Mouse (Mus musculus): ENCODE measurements at regions not wholly inside any gene's neighbourhood (a gene's known extent, or its start where the extent isn't known, plus 50 kb on each side); places are given as distances from the start of the nearest gene placed in this dataset.

DNA sequence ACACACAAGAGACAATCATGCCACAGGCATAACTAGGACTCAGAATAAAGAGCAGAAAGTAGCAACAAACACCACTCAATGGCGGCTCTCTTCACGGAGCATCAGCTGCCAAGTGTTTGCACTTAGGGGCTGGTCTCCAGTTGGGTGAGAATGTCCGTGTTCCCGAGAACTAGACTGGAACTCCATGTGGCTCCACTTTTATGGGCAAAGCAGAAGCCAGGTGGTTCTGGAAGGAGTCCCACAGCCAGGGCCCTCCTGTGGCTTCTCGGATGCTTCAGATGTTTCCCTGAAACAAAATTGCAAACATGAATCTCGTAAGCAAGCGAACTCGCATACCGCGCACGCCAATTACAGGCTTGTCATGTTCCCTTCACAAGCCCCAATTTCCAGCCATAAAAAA, 113.7 kb upstream of the Mgmt start:
- H3K27me3 ChIP-seq (ENCODE audit: control insufficient read depth, insufficient read depth, low read length), result peaks cover 3% of the 10 kb centered on the region; the same call in 1 of the 2 replicates
- H3K9ac ChIP-seq (ENCODE audit: low read length), result no peak overlapping the region
- H3K27ac ChIP-seq (ENCODE audit: low read length), result no peak overlapping the region
- WGBS, result 84% methylated on average over 11 of the region's 11 CpGs
- H3K9me3 ChIP-seq (replicated peaks; ENCODE audit: control insufficient read depth, low read length), result no peaks in the 10 kb centered on the region
- ATAC-seq (replicated peaks; ENCODE audit: extremely low read depth, insufficient read depth, low FRiP score), result no peak
- H3K4me2 ChIP-seq (ENCODE audit: low read depth, low read length), result no peak overlapping the region
- no peak overlapping the region for H3K4me3 ChIP-seq (ENCODE audit: low read length)
- no peaks in the 10 kb centered on the region for H3K4me1 ChIP-seq (ENCODE audit: control insufficient read depth, insufficient read depth, low read length)
- no peaks in the 10 kb centered on the region for H3K36me3 ChIP-seq (ENCODE audit: control insufficient read depth, insufficient read depth)

DNA sequence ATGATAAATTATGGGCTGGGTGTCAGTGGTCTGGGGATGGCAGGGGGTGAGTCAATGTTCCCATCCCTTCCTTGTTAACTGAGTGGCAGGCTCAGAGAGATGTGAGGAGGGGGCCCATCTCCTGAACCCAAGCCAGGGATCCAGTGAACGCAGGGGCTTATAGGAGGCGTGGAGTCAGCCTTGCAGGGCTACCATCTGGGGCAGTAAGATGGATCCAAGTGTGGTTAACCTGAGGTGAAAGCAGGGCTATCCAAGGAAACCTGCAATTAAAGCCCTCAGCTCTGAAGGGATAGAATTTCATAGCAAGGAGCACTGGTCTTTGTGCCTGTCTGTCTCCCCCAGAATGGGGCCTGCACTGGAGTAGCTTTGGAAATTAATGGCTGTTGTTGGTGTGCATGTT, 103.3 kb upstream of the Mgmt start:
- ATAC-seq (replicated peaks; ENCODE audit: extremely low read depth, insufficient read depth, low FRiP score), result no peak
- 0 out of 2 replicates have a peak, but pooled peaks cover 2% of the 10 kb centered on the region for H3K27me3 ChIP-seq (ENCODE audit: control insufficient read depth, insufficient read depth, low read length)
- H3K4me3 ChIP-seq (ENCODE audit: low read length), result no peak overlapping the region
- H3K27ac ChIP-seq (ENCODE audit: low read length), result no peak overlapping the region
- no peak overlapping the region for H3K4me2 ChIP-seq (ENCODE audit: low read depth, low read length)
- no peaks in the 10 kb centered on the region for H3K36me3 ChIP-seq (ENCODE audit: control insufficient read depth, insufficient read depth)
- H3K9ac ChIP-seq (ENCODE audit: low read length), result no peak overlapping the region
- 81% methylated on average over 2 of the region's 2 CpGs for WGBS
- no peaks in the 10 kb centered on the region for H3K4me1 ChIP-seq (ENCODE audit: control insufficient read depth, insufficient read depth, low read length)
- no peaks in the 10 kb centered on the region for H3K9me3 ChIP-seq (replicated peaks; ENCODE audit: control insufficient read depth, low read length)

DNA sequence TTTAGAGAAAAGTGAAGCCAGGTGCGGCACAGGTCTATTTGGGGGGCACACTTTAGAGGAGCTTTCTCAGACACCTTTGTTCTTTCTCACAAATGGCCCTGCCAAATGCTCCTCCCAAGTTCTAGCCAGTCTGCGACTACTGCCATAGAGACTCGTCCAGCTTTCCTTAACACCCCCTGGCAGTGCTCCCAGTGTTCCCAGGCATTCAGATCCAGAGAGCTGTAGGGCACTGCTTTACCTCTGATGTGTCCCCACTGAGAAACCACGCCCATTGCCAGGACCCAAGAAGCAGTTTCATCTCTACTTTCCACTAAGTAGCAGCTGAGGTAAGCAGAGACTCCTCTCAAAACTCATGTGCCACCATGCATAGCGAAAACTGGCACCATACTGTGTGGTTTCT, 102.3 kb upstream of the Mgmt start:
- H3K4me3 ChIP-seq (ENCODE audit: low read length), result no peak overlapping the region
- ATAC-seq (replicated peaks; ENCODE audit: extremely low read depth, insufficient read depth, low FRiP score), result no peak
- 64% methylated on average over 5 of the region's 5 CpGs for whole genome bisulfite sequencing
- H3K9me3 ChIP-seq (replicated peaks; ENCODE audit: control insufficient read depth, low read length), result no peaks in the 10 kb centered on the region
- no peak overlapping the region for H3K9ac ChIP-seq (ENCODE audit: low read length)
- 0 out of 2 replicates have a peak, but pooled peaks cover 2% of the 10 kb centered on the region for H3K27me3 ChIP-seq (ENCODE audit: control insufficient read depth, insufficient read depth, low read length)
- H3K36me3 ChIP-seq (ENCODE audit: control insufficient read depth, insufficient read depth), result no peaks in the 10 kb centered on the region
- no peaks in the 10 kb centered on the region for H3K4me1 ChIP-seq (ENCODE audit: control insufficient read depth, insufficient read depth, low read length)
- no peak overlapping the region for H3K4me2 ChIP-seq (ENCODE audit: low read depth, low read length)
- H3K27ac ChIP-seq (ENCODE audit: low read length), result no peak overlapping the region

DNA sequence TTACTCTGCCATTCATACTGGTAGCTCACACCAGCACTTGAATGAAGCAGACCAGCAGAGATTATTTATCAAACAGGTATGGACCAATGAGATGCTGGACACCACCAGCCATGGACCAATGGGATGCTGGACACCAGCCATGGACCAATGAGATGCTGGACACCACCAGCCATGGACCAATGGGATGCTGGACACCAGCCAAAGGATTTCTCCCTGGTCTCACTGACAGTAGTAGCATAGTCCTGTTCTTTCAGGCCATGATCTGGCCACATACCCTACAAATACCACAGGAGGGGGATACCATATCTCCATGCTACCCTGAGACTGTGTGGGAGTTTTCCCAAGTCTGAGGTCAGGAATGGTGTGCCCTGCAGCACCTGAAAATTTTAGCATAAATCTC, 98.0 kb upstream of the Mgmt start:
- no peaks in the 10 kb centered on the region for H3K9me3 ChIP-seq (replicated peaks; ENCODE audit: control insufficient read depth, low read length)
- no peak overlapping the region for H3K4me2 ChIP-seq (ENCODE audit: low read depth, low read length)
- H3K36me3 ChIP-seq (ENCODE audit: control insufficient read depth, insufficient read depth), result no peaks in the 10 kb centered on the region
- no peak for ATAC-seq (replicated peaks; ENCODE audit: extremely low read depth, insufficient read depth, low FRiP score)
- no peak overlapping the region for H3K27ac ChIP-seq (ENCODE audit: low read length)
- no peaks in the 10 kb centered on the region for H3K27me3 ChIP-seq (ENCODE audit: control insufficient read depth, insufficient read depth, low read length)
- no peak overlapping the region for H3K9ac ChIP-seq (ENCODE audit: low read length)
- H3K4me1 ChIP-seq (ENCODE audit: control insufficient read depth, insufficient read depth, low read length), result no peaks in the 10 kb centered on the region
- H3K4me3 ChIP-seq (ENCODE audit: low read length), result no peak overlapping the region

DNA sequence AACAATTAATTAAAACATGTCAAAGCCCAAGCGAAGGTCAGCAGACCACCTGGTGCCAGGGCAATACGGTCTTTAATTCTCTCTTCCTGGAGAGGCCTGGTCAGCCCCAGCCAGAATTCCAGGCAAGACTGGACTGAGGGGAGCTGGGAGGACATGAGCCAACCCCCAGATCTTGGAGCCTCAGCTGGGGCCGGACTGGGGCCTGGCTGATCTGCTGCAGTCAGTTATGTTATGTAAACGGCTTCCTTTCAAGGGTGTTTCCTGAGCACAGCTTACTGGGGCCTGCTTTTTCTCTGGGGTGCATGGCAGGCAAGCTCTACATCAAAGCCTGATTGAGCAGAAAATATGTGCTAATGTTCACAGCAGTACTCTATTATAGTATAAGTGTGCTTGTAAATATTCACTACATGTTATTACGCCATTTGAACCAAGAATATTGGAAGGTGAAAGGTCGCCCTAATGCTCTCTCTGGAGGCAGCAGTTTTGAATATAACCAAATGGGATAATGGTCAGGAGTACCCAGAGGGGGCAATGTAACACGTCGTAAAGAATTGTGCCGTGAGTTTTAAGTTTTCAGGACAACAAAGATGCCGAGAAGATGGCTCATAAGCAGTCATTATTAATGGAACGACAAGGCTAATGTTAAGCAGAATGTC, 96.5 kb upstream of the Mgmt start:
- Histone ChIP-seq H3K4me1 (ENCODE audit: control insufficient read depth, insufficient read depth, low read length) (no peaks in the 10 kb centered on the region), H3K9ac (ENCODE audit: low read length) (no peak overlapping the region), H3K27me3 (ENCODE audit: control insufficient read depth, insufficient read depth, low read length) (no peaks in the 10 kb centered on the region), H3K27ac (ENCODE audit: low read length) (no peak overlapping the region), H3K4me3 (ENCODE audit: low read length) (no peak overlapping the region), H3K36me3 (ENCODE audit: control insufficient read depth, insufficient read depth) (no peaks in the 10 kb centered on the region), H3K9me3 (replicated peaks; ENCODE audit: control insufficient read depth, low read length) (no peaks in the 10 kb centered on the region), H3K4me2 (ENCODE audit: low read depth, low read length) (no peak overlapping the region)
- ATAC-seq (replicated peaks; ENCODE audit: extremely low read depth, insufficient read depth, low FRiP score), result no peak
- WGBS, result 58% methylated on average over 11 of the region's 11 CpGs

DNA sequence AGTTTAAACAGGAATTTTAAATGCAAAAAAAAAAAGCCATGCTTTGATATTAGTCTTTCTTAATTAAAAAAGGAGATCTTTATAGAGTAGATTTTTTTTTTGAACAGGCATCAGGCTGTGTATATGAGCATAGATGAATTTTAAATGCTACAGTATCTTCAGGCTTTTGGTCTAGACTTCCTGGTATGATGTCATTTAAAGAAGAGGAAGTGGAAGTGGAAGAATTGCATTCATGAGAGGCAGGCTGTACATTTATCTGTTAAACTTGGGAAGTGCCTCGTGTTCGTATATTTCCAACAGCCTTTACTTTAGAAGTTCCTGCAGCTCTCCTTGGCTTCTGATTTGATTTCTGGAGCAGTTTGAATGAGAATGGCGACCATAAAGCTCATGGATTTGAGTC, 95.8 kb upstream of the Mgmt start:
- no peaks in the 10 kb centered on the region for H3K27me3 ChIP-seq (ENCODE audit: control insufficient read depth, insufficient read depth, low read length)
- no peak overlapping the region for H3K4me3 ChIP-seq (ENCODE audit: low read length)
- no peaks in the 10 kb centered on the region for H3K4me1 ChIP-seq (ENCODE audit: control insufficient read depth, insufficient read depth, low read length)
- WGBS, result 77% methylated on average over 3 of the region's 3 CpGs
- no peak overlapping the region for H3K27ac ChIP-seq (ENCODE audit: low read length)
- no peak for ATAC-seq (replicated peaks; ENCODE audit: extremely low read depth, insufficient read depth, low FRiP score)
- no peaks in the 10 kb centered on the region for H3K36me3 ChIP-seq (ENCODE audit: control insufficient read depth, insufficient read depth)
- H3K9ac ChIP-seq (ENCODE audit: low read length), result no peak overlapping the region
- no peak overlapping the region for H3K4me2 ChIP-seq (ENCODE audit: low read depth, low read length)
- H3K9me3 ChIP-seq (replicated peaks; ENCODE audit: control insufficient read depth, low read length), result no peaks in the 10 kb centered on the region

DNA sequence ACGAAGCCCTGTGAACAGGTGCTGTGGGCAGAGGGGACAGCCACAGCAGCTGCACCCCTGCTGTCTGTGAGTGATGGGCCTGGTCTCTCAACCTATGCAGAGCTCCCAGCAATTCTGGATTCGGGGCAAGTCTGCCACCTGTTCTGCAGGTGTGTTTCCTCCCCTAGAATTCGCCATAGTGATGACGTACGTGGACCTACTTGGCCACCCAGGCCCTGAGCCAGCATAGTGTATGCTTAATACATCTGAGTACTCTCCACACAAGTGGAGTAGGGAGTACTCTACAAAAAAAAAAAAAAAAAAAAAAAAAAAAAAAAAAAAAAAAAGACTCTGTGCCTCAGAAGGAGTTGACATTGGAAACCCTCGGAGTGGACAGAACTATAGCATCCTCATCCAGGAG, 87.3 kb upstream of the Mgmt start:
- H3K36me3 ChIP-seq (ENCODE audit: control insufficient read depth, insufficient read depth), result no peaks in the 10 kb centered on the region
- no peak overlapping the region for H3K4me2 ChIP-seq (ENCODE audit: low read depth, low read length)
- H3K9me3 ChIP-seq (replicated peaks; ENCODE audit: control insufficient read depth, low read length), result peaks cover 5% of the 10 kb centered on the region
- no peak overlapping the region for H3K9ac ChIP-seq (ENCODE audit: low read length)
- no peaks in the 10 kb centered on the region for H3K4me1 ChIP-seq (ENCODE audit: control insufficient read depth, insufficient read depth, low read length)
- H3K4me3 ChIP-seq (ENCODE audit: low read length), result no peak overlapping the region
- no peak overlapping the region for H3K27ac ChIP-seq (ENCODE audit: low read length)
- WGBS, result 86% methylated on average over 6 of the region's 6 CpGs
- no peak for ATAC-seq (replicated peaks; ENCODE audit: extremely low read depth, insufficient read depth, low FRiP score)
- no peaks in the 10 kb centered on the region for H3K27me3 ChIP-seq (ENCODE audit: control insufficient read depth, insufficient read depth, low read length)

DNA sequence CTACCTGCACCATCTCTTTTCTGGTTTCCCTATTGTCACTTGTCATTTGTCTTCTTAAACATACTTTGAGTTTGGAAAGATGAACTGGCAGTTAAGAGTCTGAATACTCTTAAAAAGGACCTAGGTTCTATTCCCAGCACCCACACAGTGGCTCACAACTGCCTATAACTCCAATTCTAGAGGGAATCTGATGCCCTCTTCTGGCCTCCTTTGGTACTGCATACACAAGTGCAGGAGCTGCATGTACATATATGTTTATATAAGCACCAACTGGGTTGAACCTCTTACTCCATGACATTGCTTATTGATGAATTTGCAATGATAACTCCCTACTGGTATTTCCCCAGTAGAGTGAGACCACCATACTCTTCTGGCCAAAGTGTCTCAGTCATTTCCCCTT, 86.4 kb upstream of the Mgmt start:
- ATAC-seq (replicated peaks; ENCODE audit: extremely low read depth, insufficient read depth, low FRiP score), result no peak
- Histone ChIP-seq H3K4me1 (ENCODE audit: control insufficient read depth, insufficient read depth, low read length) (no peaks in the 10 kb centered on the region), H3K4me3 (ENCODE audit: low read length) (no peak overlapping the region), H3K36me3 (ENCODE audit: control insufficient read depth, insufficient read depth) (no peaks in the 10 kb centered on the region), H3K4me2 (ENCODE audit: low read depth, low read length) (no peak overlapping the region), H3K9ac (ENCODE audit: low read length) (no peak overlapping the region), H3K27ac (ENCODE audit: low read length) (no peak overlapping the region), H3K9me3 (replicated peaks; ENCODE audit: control insufficient read depth, low read length) (peaks cover 5% of the 10 kb centered on the region), H3K27me3 (ENCODE audit: control insufficient read depth, insufficient read depth, low read length) (no peaks in the 10 kb centered on the region)

DNA sequence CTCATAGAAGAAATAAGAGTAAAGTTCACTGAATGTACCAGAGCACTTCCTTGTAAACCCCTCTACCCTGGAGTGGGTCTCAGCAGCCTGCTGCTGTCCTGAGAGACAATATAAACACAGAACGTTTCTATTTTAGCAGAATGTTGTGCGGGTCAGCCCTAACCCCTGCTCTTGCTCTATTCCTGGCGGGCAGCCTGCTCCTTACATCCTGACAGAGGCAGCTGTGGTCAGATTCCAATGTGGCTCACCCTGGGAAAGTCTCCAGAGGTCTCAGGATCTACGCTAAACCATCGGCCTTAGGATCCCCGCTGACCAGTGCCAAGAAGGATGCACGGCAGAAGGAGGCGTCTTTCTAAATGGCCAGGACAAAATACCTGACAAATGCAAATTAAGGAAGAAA, 84.8 kb upstream of the Mgmt start:
- Histone ChIP-seq H3K9me3 (replicated peaks; ENCODE audit: control insufficient read depth, low read length) (peaks cover 5% of the 10 kb centered on the region), H3K4me2 (ENCODE audit: low read depth, low read length) (no peak overlapping the region), H3K4me3 (ENCODE audit: low read length) (no peak overlapping the region), H3K9ac (ENCODE audit: low read length) (no peak overlapping the region), H3K36me3 (ENCODE audit: control insufficient read depth, insufficient read depth) (no peaks in the 10 kb centered on the region), H3K27me3 (ENCODE audit: control insufficient read depth, insufficient read depth, low read length) (no peaks in the 10 kb centered on the region), H3K4me1 (ENCODE audit: control insufficient read depth, insufficient read depth, low read length) (no peaks in the 10 kb centered on the region), H3K27ac (ENCODE audit: low read length) (no peak overlapping the region)
- ATAC-seq (replicated peaks; ENCODE audit: extremely low read depth, insufficient read depth, low FRiP score), result no peak
- 56% methylated on average over 8 of the region's 8 CpGs for WGBS
